Mouse (Mus musculus): ENCODE measurements around the gene Misp. TPM values are rescaled to one million over a fixed set of nuclear protein-coding genes. Genes with fewer than 3 reads are reported as not detected.

The Misp gene
- total RNA-seq, 2 experiments from 2014 or later: 0.54 TPM; not detected in 1

DNA sequence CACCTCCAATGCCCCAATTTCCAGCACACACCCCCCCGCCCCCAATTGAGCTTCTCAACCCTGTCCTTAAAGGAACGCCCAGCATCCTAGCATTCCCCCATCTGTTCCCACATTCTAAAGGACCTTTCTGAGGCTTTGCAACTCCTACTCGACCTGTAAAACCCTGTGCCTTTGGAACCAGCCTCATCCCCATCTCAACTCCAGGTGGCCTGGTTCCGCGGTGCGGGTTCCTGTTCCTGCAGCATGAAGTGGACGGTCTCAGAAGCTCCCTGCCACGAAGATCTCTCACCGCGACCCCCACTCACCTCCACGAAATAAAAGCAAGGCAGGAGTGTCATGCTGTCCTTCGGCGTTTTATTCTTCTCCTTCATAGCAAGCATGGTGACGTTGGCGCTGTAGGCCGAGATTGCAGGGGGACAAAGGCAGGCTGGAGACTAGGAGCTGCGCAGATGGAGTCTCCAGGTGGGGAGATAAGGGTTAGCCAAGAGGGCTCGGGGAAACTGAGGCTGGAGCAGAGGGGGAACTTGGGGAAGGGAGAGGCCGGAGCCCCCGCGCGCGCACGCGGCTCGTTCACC is 53.0 kb downstream of the Misp start:
- no peak for DNase-seq

- no peak for DNase-seq
Measured at GRCm38 (mm10) chr10:79874290-79874862, 53.6 kb downstream of the Misp start, which contains the start of the genes Prtn3 and Plppr3. TSS of gene Prtn3 (plus strand) at chr10:79874476. TSS of gene Plppr3 (minus strand) at chr10:79874634.

DNA sequence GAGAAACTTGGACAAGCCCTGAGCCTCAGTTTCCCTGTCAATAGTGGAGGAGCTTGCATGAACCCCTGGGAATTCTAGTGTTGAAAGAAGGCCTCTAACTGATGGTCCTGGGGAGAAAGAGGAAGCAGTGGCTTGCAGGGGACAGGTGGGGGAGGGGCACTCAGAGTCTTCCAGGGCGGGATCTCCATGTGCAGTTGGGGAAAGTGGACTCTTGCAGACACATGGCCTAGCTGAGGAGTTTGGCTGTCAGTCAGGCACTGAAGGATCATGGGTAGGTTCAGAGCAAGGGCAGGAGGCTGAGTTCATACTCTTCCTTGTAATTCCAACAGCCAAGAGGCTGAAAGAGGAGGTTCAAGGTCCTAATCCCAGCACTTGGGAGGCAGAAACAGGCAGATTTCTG is 56.4 kb downstream of the Misp start:
- DNase-seq: no peak

DNA sequence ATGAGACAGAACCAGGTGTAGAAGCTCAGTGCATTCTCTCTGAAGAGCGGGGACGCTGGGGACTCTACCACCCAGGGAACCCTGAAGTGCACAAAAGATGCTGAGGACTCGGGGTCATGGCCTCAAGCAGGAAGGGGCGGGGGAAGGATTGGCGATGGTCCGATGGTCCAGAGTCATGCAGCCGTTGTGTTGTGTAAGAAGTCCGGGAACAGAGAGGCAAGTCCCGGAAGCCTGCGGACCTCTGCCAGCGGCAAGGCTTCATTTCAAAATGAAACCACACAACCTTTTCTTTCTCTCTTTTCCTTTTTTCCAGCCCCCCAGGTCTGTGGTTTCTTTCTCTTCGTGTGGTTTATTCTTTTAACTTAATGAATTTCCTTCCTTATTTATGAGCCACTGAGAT is 57.0 kb downstream of the Misp start:
- DNase-seq: no peak

- DNase-seq: no peak
Measured at GRCm38 (mm10) chr10:79879527-79879926, 58.7 kb downstream of the Misp start.

Small RNA genes lying within 50 kb of the gene (microRNA-seq; reads per million reads assigned to microRNA genes)
- gene Mir6910: 0 to 0.25 reads per million in 2 experiments

Other genes starting within 250 kb of the Misp start
- not detected for gene Theg, start 233.7 kb upstream of the Misp start, total RNA-seq (2021)
- under 1 TPM; 0.07 to 0.16 TPM for gene C2cd4c, start 207.0 kb upstream of the Misp start, total RNA-seq (2021)
- 1 to 10 TPM; 2.7 to 5.3 TPM for gene Shc2, start 183.1 kb upstream of the Misp start, total RNA-seq (2021)
- gene Odf3l2, start 175.3 kb upstream of the Misp start, total RNA-seq (2021): under 1 TPM; 0.26 to 0.97 TPM
- gene Madcam1, start 156.4 kb upstream of the Misp start, total RNA-seq (2021): not detected
- gene Tpgs1, start 151.6 kb upstream of the Misp start, total RNA-seq (2021): 10 to 100 TPM; 18.3 to 18.7 TPM
- gene Cdc34, start 138.8 kb upstream of the Misp start, total RNA-seq (2021): 100 to 1,000 TPM; 265 to 287 TPM
- 1 to 10 TPM; 2.3 to 2.7 TPM for gene Gzmm, start 132.0 kb upstream of the Misp start, total RNA-seq (2021)
- 100 to 1,000 TPM; 420 to 439 TPM for gene Bsg, start 116.5 kb upstream of the Misp start, total RNA-seq (2021)
- gene Hcn2, start 104.4 kb upstream of the Misp start, total RNA-seq (2021): under 1 TPM; 0.86 to 0.96 TPM
- gene Polrmt, start 74.4 kb upstream of the Misp start, total RNA-seq (2021): 10 to 100 TPM; 20.8 to 24.6 TPM
- gene Fgf22, start 65.9 kb upstream of the Misp start, total RNA-seq (2021): not detected
- gene Rnf126, start 54.0 kb upstream of the Misp start, total RNA-seq (2021): 10 to 100 TPM; 35.2 to 36.1 TPM
- gene Fstl3, start 43.7 kb upstream of the Misp start, total RNA-seq (2021): 1 to 10 TPM; 1.1 to 1.6 TPM
- under 1 TPM in 1 of 2 experiments, not detected in 1; 0.11 TPM for gene Prss57, start 30.0 kb upstream of the Misp start, total RNA-seq (2021)
- gene Palm, start 27.4 kb upstream of the Misp start, total RNA-seq (2021): 10 to 100 TPM; 26.6 to 36.8 TPM
- 100 to 1,000 TPM in 1 of 2 experiments, 10 to 100 TPM in 1; 75.2 to 110 TPM for gene Ptbp1, start 33.4 kb downstream of the Misp start, total RNA-seq (2021)
- gene Prtn3, start 53.5 kb downstream of the Misp start, total RNA-seq (2021): 1 to 10 TPM in 1 of 2 experiments, not detected in 1; 2.1 TPM
- gene Plppr3, start 53.6 kb downstream of the Misp start, total RNA-seq (2021): 1 to 10 TPM in 1 of 2 experiments, under 1 TPM in 1; 0.49 to 1.6 TPM
- 1 to 10 TPM in 1 of 2 experiments, not detected in 1; 1.9 TPM for gene Elane, start 65.3 kb downstream of the Misp start, total RNA-seq (2021)
- 10 to 100 TPM; 21.5 to 22.8 TPM for gene Cfd, start 69.9 kb downstream of the Misp start, total RNA-seq (2021)
- gene Med16, start 87.9 kb downstream of the Misp start, total RNA-seq (2021): 10 to 100 TPM; 39.6 to 43.8 TPM
- not detected for gene Gm26602, start 89.9 kb downstream of the Misp start, total RNA-seq (2021)
- gene Kiss1r, start 96.0 kb downstream of the Misp start, total RNA-seq (2021): under 1 TPM; 0.23 to 0.59 TPM
- gene R3hdm4, start 100.2 kb downstream of the Misp start, total RNA-seq (2021): 100 to 1,000 TPM; 101 to 108 TPM
- gene Arid3a, start 106.1 kb downstream of the Misp start, total RNA-seq (2021): 1 to 10 TPM; 2.6 to 4.1 TPM
- gene Wdr18, start 139.2 kb downstream of the Misp start, total RNA-seq (2021): 10 to 100 TPM; 18.0 to 21.8 TPM
- under 1 TPM; 0.14 to 0.38 TPM for gene Grin3b, start 149.7 kb downstream of the Misp start, total RNA-seq (2021)
- 10 to 100 TPM; 85.5 to 90.8 TPM for gene Tmem259, start 163.3 kb downstream of the Misp start, total RNA-seq (2021)
- gene Cnn2, start 167.6 kb downstream of the Misp start, total RNA-seq (2021): 10 to 100 TPM; 26.1 to 38.6 TPM
- 1 to 10 TPM; 3.2 to 4.2 TPM for gene Abca7, start 175.5 kb downstream of the Misp start, total RNA-seq (2021)
- gene Arhgap45, start 195.7 kb downstream of the Misp start, total RNA-seq (2021): 1 to 10 TPM; 2.0 to 3.5 TPM
- gene Polr2e, start 218.8 kb downstream of the Misp start, total RNA-seq (2021): 10 to 100 TPM; 62.1 to 62.7 TPM
- 100 to 1,000 TPM; 380 to 398 TPM for gene Gpx4, start 226.2 kb downstream of the Misp start, total RNA-seq (2021)